Mouse (Mus musculus) lung, embryonic 14.5 days (tissue): ENCODE measurements at regions not wholly inside any gene's neighbourhood (a gene's known extent, or its start where the extent isn't known, plus 50 kb on each side); places are given as distances from the start of the nearest gene placed in this dataset.
A peak's percentile ranks its signal among the peaks of the same experiment; 100 is the strongest.

Experiments used
- ATAC-seq: fragments of 200-750 bp; cut with Nextera tagmentation; 2 replicates; pipeline ENCODE4 v1.8.0; 2017; ENCODE audit warnings: mild to moderate bottlenecking, moderate TSS enrichment, moderate library complexity; ENCODE audit not compliant: insufficient read depth
- DNase-seq: peaks from one replicate; pipeline ENCODE4 v3.0.0-alpha.2; 2015
- H3K27ac ChIP-seq: fragments of 300-500 bp; sonication (generic); 2 replicates; pipeline ENCODE4 v1.5.1; 2014; ENCODE audit warnings: low read depth, mild to moderate bottlenecking, moderate library complexity
- H3K27me3 ChIP-seq: fragments of 300-500 bp; sonication (generic); 2 replicates; pipeline ENCODE4 v1.6.1; 2014; ENCODE audit warnings: low read length, control low read depth; ENCODE audit not compliant: insufficient read depth
- H3K36me3 ChIP-seq: fragments of 300-500 bp; sonication (generic); 2 replicates; pipeline ENCODE4 v1.6.1; 2014; ENCODE audit warnings: control low read depth; ENCODE audit not compliant: insufficient read depth
- H3K4me1 ChIP-seq: fragments of 300-500 bp; sonication (generic); 2 replicates; pipeline ENCODE4 v1.6.1; 2014; ENCODE audit warnings: antibody characterized with exemption, control low read depth; ENCODE audit not compliant: insufficient read depth
- H3K4me2 ChIP-seq: fragments of 300-500 bp; sonication (generic); 2 replicates; pipeline ENCODE4 v1.6.1; 2014; ENCODE audit warnings: mild to moderate bottlenecking
- H3K4me3 ChIP-seq: fragments of 300-500 bp; sonication (generic); 2 replicates; pipeline ENCODE4 v1.5.1; 2014; ENCODE audit warnings: low read depth, low read length
- H3K9ac ChIP-seq: fragments of 300-500 bp; sonication (generic); 2 replicates; pipeline ENCODE4 v1.6.1; 2014
- H3K9me3 ChIP-seq: fragments of 300-500 bp; sonication (generic); 2 replicates; pipeline ENCODE4 v1.6.1; 2016; ENCODE audit warnings: low read depth, low read length, control low read depth
- CTCF ChIP-seq: IDR thresholded peaks from 2 replicates; pipeline ENCODE4 v1.5.1; 2016; ENCODE audit warnings: antibody characterized with exemption, low read depth
- WGBS: fragments of 180-500 bp; shearing (Covaris S2); extraction: QIAGEN DNeasy Blood & Tissue Kit; methylation state at CpG from one replicate; pipeline ENCODE4 v1.1.7; 2014; 5-methylcytosine and 5-hydroxymethylcytosine counted together

GRCm38 (mm10) chr3:70215195-70215594 lies 207.8 kb downstream of the Otol1 start:
- no peak overlapping the region for H3K4me2 ChIP-seq
- DNase-seq = no peak
- H3K27me3 ChIP-seq = no peaks in the 10 kb centered on the region
- no peaks in the 10 kb centered on the region for H3K9me3 ChIP-seq
- H3K27ac ChIP-seq = no peak overlapping the region
- no peak for TF ChIP-seq CTCF
- no peak for ATAC-seq
- 88% methylated on average over 3 of the region's 3 CpGs for WGBS
- H3K9ac ChIP-seq = no peak overlapping the region
- H3K36me3 ChIP-seq = no peaks in the 10 kb centered on the region
- no peak overlapping the region for H3K4me3 ChIP-seq
- no peaks in the 10 kb centered on the region for H3K4me1 ChIP-seq

DNA sequence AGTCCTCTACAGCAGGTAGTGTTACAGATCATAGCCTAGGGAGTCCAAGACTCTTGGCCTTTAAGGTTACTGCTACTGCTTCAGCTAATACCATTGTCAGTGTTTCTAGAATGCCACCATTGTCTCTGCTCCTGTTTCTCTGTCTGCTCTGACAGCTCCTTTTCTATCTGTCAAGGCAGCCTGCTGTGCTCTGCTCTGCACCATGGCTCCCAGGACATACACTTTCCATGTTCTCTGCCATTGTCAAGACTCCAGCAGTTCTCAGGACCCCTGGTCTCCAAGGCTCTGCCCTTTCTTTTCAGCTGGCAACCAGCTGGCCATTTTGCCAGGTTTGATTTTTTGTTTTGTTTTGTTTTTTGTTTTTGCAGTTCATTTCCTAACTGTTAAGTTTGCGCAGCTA lies 208.7 kb downstream of the Otol1 start:
- Histone ChIP-seq H3K27me3 (no peaks in the 10 kb centered on the region), H3K36me3 (no peaks in the 10 kb centered on the region), H3K4me1 (no peaks in the 10 kb centered on the region), H3K27ac (no peak overlapping the region), H3K9ac (no peak overlapping the region), H3K4me2 (no peak overlapping the region), H3K9me3 (no peaks in the 10 kb centered on the region), H3K4me3 (no peak overlapping the region)
- DNase-seq (no peak), ATAC-seq (no peak)
- 83% methylated on average over 1 of the region's 1 CpGs for WGBS
- TF ChIP-seq CTCF = no peak

DNA sequence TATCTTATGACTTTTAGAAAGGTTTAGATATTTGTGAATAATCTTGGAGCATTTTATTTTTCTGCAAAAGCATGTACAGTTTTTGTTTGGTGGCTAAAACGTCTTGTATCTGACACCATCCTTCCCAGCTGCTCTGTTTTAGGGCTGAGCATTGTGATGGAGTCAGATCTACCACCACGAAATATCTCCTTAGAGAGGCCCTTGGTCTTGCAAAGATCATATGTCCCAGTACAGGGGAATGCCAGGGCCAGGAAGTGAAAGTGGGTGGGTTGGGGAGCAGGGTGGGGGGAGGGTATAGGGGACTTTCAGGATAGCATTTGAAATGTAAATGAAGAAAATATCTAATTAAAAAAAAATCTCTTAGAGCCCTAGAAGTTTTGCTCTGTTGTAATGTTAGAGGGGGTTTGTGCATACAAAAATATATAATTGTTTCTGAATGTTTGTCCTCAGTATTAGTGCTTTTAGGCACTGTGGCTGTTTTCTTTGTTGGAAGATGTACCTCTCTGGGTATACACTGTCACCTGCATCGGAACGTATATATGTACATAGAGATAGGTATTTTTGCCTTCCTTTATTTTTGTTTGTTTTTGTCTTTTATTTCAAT lies 211.4 kb downstream of the Otol1 start:
- H3K27me3 ChIP-seq = no peaks in the 10 kb centered on the region
- no peak for DNase-seq
- 71% methylated on average over 4 of the region's 4 CpGs for WGBS
- no peak overlapping the region for H3K27ac ChIP-seq
- no peak overlapping the region for H3K4me2 ChIP-seq
- ATAC-seq = no peak
- no peaks in the 10 kb centered on the region for H3K9me3 ChIP-seq
- TF ChIP-seq CTCF = no peak
- no peaks in the 10 kb centered on the region for H3K4me1 ChIP-seq
- no peaks in the 10 kb centered on the region for H3K36me3 ChIP-seq
- H3K4me3 ChIP-seq = no peak overlapping the region
- no peak overlapping the region for H3K9ac ChIP-seq

- 78% methylated on average over 3 of the region's 3 CpGs for WGBS
- no peak for TF ChIP-seq CTCF
- H3K4me1 ChIP-seq = no peaks in the 10 kb centered on the region
Measured at GRCm38 (mm10) chr3:70223443-70224065, 216.1 kb downstream of the Otol1 start.

GRCm38 (mm10) chr3:70224846-70225245 lies 217.4 kb downstream of the Otol1 start:
- Histone ChIP-seq H3K9me3 (no peaks in the 10 kb centered on the region), H3K4me3 (no peak overlapping the region)

More at GRCm38 (mm10) chr3:70223443-70224065, 216.1 kb downstream of the Otol1 start:
- DNase-seq = no peak
- no peak overlapping the region for H3K4me2 ChIP-seq
- no peak overlapping the region for H3K27ac ChIP-seq
- H3K9me3 ChIP-seq = no peaks in the 10 kb centered on the region
- H3K36me3 ChIP-seq = no peaks in the 10 kb centered on the region
- no peak overlapping the region for H3K9ac ChIP-seq
- H3K4me3 ChIP-seq = no peak overlapping the region
- no peaks in the 10 kb centered on the region for H3K27me3 ChIP-seq
- ATAC-seq = no peak

GRCm38 (mm10) chr3:70227165-70227564 lies 219.8 kb downstream of the Otol1 start:
- Histone ChIP-seq H3K27ac (no peak overlapping the region), H3K4me2 (no peak overlapping the region), H3K4me3 (no peak overlapping the region), H3K36me3 (no peaks in the 10 kb centered on the region), H3K9ac (no peak overlapping the region), H3K4me1 (no peaks in the 10 kb centered on the region), H3K27me3 (no peaks in the 10 kb centered on the region), H3K9me3 (no peaks in the 10 kb centered on the region)
- TF ChIP-seq CTCF = no peak
- ATAC-seq (peak; percentile 58; the same call in 1 of the 2 replicates), DNase-seq (no peak)
- WGBS = 64% methylated on average over 4 of the region's 4 CpGs

More at GRCm38 (mm10) chr3:70224846-70225245, 217.4 kb downstream of the Otol1 start:
- DNase-seq = no peak
- WGBS = 93% methylated on average over 6 of the region's 6 CpGs
- ATAC-seq = no peak
- H3K27ac ChIP-seq = no peak overlapping the region
- TF ChIP-seq CTCF = no peak
- no peaks in the 10 kb centered on the region for H3K4me1 ChIP-seq
- no peaks in the 10 kb centered on the region for H3K27me3 ChIP-seq
- H3K9ac ChIP-seq = no peak overlapping the region
- no peak overlapping the region for H3K4me2 ChIP-seq
- no peaks in the 10 kb centered on the region for H3K36me3 ChIP-seq

GRCm38 (mm10) chr3:70248655-70249054 lies 241.2 kb downstream of the Otol1 start:
- no peaks in the 10 kb centered on the region for H3K36me3 ChIP-seq
- no peak overlapping the region for H3K27ac ChIP-seq
- no peaks in the 10 kb centered on the region for H3K4me1 ChIP-seq
- no peak overlapping the region for H3K4me2 ChIP-seq
- DNase-seq = no peak
- no peak for TF ChIP-seq CTCF
- 48% methylated on average over 3 of the region's 3 CpGs for WGBS
- H3K4me3 ChIP-seq = no peak overlapping the region
- H3K27me3 ChIP-seq = no peaks in the 10 kb centered on the region
- H3K9me3 ChIP-seq = no peaks in the 10 kb centered on the region
- no peak overlapping the region for H3K9ac ChIP-seq
- no peak for ATAC-seq
